Comparison of ENCODE assay signal across 41 mouse cellular contexts in the genomic region with DNA sequence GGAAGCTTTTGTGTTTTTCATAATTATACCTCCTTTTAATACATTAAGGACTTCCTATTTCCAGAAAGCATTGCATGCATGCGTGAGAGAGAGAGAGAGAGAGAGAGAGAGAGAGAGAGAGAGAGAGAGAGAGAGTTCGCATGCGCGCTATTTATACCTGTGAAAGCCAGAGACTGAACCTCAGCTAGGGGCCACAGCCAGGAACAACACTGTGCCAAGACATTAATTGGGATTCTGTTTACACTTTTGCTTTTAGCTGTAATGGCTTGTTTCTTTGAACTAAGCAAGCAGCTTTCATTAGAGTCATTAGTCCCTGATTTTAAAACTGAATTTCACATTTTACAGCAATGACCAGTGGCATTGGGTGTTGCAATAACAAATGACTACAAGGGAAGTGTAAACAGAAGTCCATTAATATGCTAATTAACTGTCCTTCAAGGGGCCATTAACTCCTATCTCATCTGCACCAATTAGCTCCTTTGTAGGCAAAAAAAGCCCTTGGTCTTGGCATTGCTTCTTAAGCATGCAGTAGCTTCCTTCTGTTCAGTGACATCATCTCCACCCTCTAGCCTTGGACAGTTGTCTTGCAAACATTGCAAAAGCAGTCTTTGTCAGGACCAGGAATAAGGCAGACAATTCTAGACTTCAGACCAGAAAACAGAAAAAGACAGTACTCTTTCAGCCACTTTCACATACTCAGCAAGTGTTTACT. TPM values are rescaled to one million over a fixed set of nuclear protein-coding genes. Genes with fewer than 3 reads are reported as not detected.
DNase-seq lines count a peak whose midpoint lies in the region; ATAC-seq and TF ChIP-seq lines count a peak whose summit lies in the region.
"Had no signal": no experiment of that assay in that cellular context is flagged by ENCODE, and none has a peak within 500 bp of the region (broad histone marks: within the 10 kb centered on the region; RNA-seq: fewer than 3 reads in every experiment).

No protein-coding gene starts in this region.

- TF ChIP-seq POLR2A in brain, embryonic 14.5 days (IDR thresholded peaks at IDR 0.05; ENCODE audit: borderline replicate concordance, extremely low read depth, insufficient read depth, insufficient read length, poor library complexity, severe bottlenecking), result no peak

- 50% methylated on average over 4 of the region's 4 CpGs for WGBS in forebrain, embryonic 12.5 days
- 46% methylated on average over 4 of the region's 4 CpGs for WGBS in forebrain, postnatal 0 days
- WGBS in neural tube, embryonic 14.5 days, result 38% methylated on average over 4 of the region's 4 CpGs
- WGBS in neural tube, embryonic 15.5 days, result 43% methylated on average over 4 of the region's 4 CpGs

- no peaks in the 10 kb centered on the region for H3K9me3 ChIP-seq in forebrain, embryonic 12.5 days
- no peaks in the 10 kb centered on the region for H3K9me3 ChIP-seq in forebrain, postnatal 0 days (ENCODE audit: low read length)
- no peaks in the 10 kb centered on the region for H3K9me3 ChIP-seq in neural tube, embryonic 14.5 days (ENCODE audit: control insufficient read depth, low read length)
- H3K9me3 ChIP-seq in neural tube, embryonic 15.5 days (replicated peaks), result no peaks in the 10 kb centered on the region
- H3K9me3 ChIP-seq: embryonic facial prominence, embryonic 13.5 days; heart, embryonic 10.5 days; heart, embryonic 15.5 days; hindbrain, embryonic 13.5 days; kidney, embryonic 15.5 days; limb, embryonic 13.5 days; liver, embryonic 13.5 days; megakaryocyte, embryonic 14.5 days; neural tube, embryonic 12.5 days had no signal

- no peaks in the 10 kb centered on the region for H3K4me1 ChIP-seq in forebrain, embryonic 12.5 days
- H3K4me1 ChIP-seq in forebrain, postnatal 0 days (ENCODE audit: insufficient read depth), result no peaks in the 10 kb centered on the region
- H3K4me1 ChIP-seq in neural tube, embryonic 14.5 days (ENCODE audit: control insufficient read depth, insufficient read depth, low read length), result no peaks in the 10 kb centered on the region
- no peaks in the 10 kb centered on the region for H3K4me1 ChIP-seq in neural tube, embryonic 15.5 days
- H3K4me1 ChIP-seq: embryonic facial prominence, embryonic 13.5 days; heart, embryonic 10.5 days; heart, embryonic 15.5 days; hindbrain, embryonic 13.5 days; kidney, embryonic 15.5 days; limb, embryonic 13.5 days; neural tube, embryonic 12.5 days had no signal

- no peak overlapping the region for H3K9ac ChIP-seq in forebrain, embryonic 12.5 days
- H3K9ac ChIP-seq in forebrain, postnatal 0 days, result no peak overlapping the region
- no peak overlapping the region for H3K9ac ChIP-seq in neural tube, embryonic 14.5 days (replicated peaks; ENCODE audit: low read depth, low read length)
- H3K9ac ChIP-seq in neural tube, embryonic 15.5 days (replicated peaks), result no peak overlapping the region
- H3K9ac ChIP-seq: embryonic facial prominence, embryonic 13.5 days; heart, embryonic 15.5 days; hindbrain, embryonic 13.5 days; kidney, embryonic 15.5 days; limb, embryonic 13.5 days; liver, embryonic 13.5 days; neural tube, embryonic 12.5 days had no signal

- no peaks in the 10 kb centered on the region for H3K27me3 ChIP-seq in forebrain, embryonic 12.5 days
- no peaks in the 10 kb centered on the region for H3K27me3 ChIP-seq in forebrain, postnatal 0 days (ENCODE audit: insufficient read depth, low read length)
- no peaks in the 10 kb centered on the region for H3K27me3 ChIP-seq in neural tube, embryonic 14.5 days (ENCODE audit: control insufficient read depth, insufficient read depth, low read length)
- no peaks in the 10 kb centered on the region for H3K27me3 ChIP-seq in neural tube, embryonic 15.5 days (replicated peaks)
- H3K27me3 ChIP-seq: embryonic facial prominence, embryonic 13.5 days; heart, embryonic 15.5 days; hindbrain, embryonic 13.5 days; limb, embryonic 13.5 days; liver, embryonic 13.5 days; neural tube, embryonic 12.5 days had no signal

- ATAC-seq in forebrain, embryonic 12.5 days (ENCODE audit: low FRiP score), result peak; percentile 79; the same call in 1 of the 2 replicates
- ATAC-seq in forebrain, postnatal 0 days, result no peak
- ATAC-seq in neural tube, embryonic 14.5 days (ENCODE audit: low read depth), result peak; percentile 41; the same call in 1 of the 2 replicates
- ATAC-seq in neural tube, embryonic 15.5 days (ENCODE audit: low FRiP score), result peak; percentile 28; the same call in 1 of the 2 replicates
- ATAC-seq: lung, postnatal 0 days had no signal

- TF ChIP-seq CTCF in forebrain, postnatal 0 days (IDR thresholded peaks at IDR 0.05; ENCODE audit: low read depth), result no peak
- TF ChIP-seq CTCF in brain, embryonic 14.5 days (IDR thresholded peaks at IDR 0.05; ENCODE audit: borderline replicate concordance, extremely low read depth, insufficient read depth, insufficient read length), result no peak

- intact Hi-C loops in left cerebral cortex, postnatal 4 days (cut with DNase I), result no loop called here

- no peaks in the 10 kb centered on the region for H3K36me3 ChIP-seq in forebrain, embryonic 12.5 days (replicated peaks)
- no peaks in the 10 kb centered on the region for H3K36me3 ChIP-seq in forebrain, postnatal 0 days (ENCODE audit: insufficient read depth)
- no peaks in the 10 kb centered on the region for H3K36me3 ChIP-seq in neural tube, embryonic 14.5 days (ENCODE audit: control insufficient read depth, insufficient read depth, low read length)
- no peaks in the 10 kb centered on the region for H3K36me3 ChIP-seq in neural tube, embryonic 15.5 days
- H3K36me3 ChIP-seq: embryonic facial prominence, embryonic 13.5 days; heart, embryonic 10.5 days; heart, embryonic 15.5 days; hindbrain, embryonic 13.5 days; kidney, embryonic 15.5 days; limb, embryonic 13.5 days; liver, embryonic 13.5 days; neural tube, embryonic 12.5 days had no signal

- H3K4me2 ChIP-seq in forebrain, embryonic 12.5 days, result no peak overlapping the region
- no peak overlapping the region for H3K4me2 ChIP-seq in forebrain, postnatal 0 days (ENCODE audit: low read depth)
- H3K4me2 ChIP-seq in neural tube, embryonic 14.5 days (ENCODE audit: low read depth, low read length), result no peak overlapping the region
- H3K4me2 ChIP-seq in neural tube, embryonic 15.5 days, result no peak overlapping the region
- H3K4me2 ChIP-seq: embryonic facial prominence, embryonic 13.5 days; heart, embryonic 15.5 days; hindbrain, embryonic 13.5 days; kidney, embryonic 15.5 days; limb, embryonic 13.5 days; liver, embryonic 13.5 days; neural tube, embryonic 12.5 days had no signal

- no peak overlapping the region for H3K4me3 ChIP-seq in forebrain, embryonic 12.5 days (replicated peaks)
- H3K4me3 ChIP-seq in forebrain, postnatal 0 days (ENCODE audit: low read depth, low read length), result no peak overlapping the region
- H3K4me3 ChIP-seq in neural tube, embryonic 14.5 days (ENCODE audit: low read depth, low read length), result no peak overlapping the region
- H3K4me3 ChIP-seq in neural tube, embryonic 15.5 days (replicated peaks), result no peak overlapping the region
- H3K4me3 ChIP-seq: embryonic facial prominence, embryonic 13.5 days; heart, embryonic 10.5 days; heart, embryonic 15.5 days; hindbrain, embryonic 13.5 days; kidney, embryonic 15.5 days; limb, embryonic 13.5 days; liver, embryonic 13.5 days; megakaryocyte, embryonic 14.5 days; neural tube, embryonic 12.5 days had no signal

- DNase-seq in forebrain, postnatal 0 days, result no peak
- DNase-seq in neural tube, embryonic 10.5 days (ENCODE audit: extremely low spot score, low spot score), result no peak
- DNase-seq in brain, embryonic 14.5 days (ENCODE audit: low read depth), result peak; percentile 76
- DNase-seq in left cerebral cortex, postnatal 4 days, result no peak
- no peak for DNase-seq in ovary, adult 18-20 months (ENCODE audit: low spot score)
- DNase-seq: adrenal gland, postnatal 36 days; cerebellum, adult 9-10 months; cerebellum, postnatal 36 days; embryo, embryonic 11 days; gastrocnemius, postnatal 25 days; heart, adult 11 months; heart, postnatal 36 days; kidney, adult 18-20 months; kidney, postnatal 25 days; liver, embryonic 13.5 days; lung, adult 18-20 months; lung, postnatal 4 days; retina, postnatal 1 day; right cerebral cortex, postnatal 14 days; thymus, postnatal 4 days had no signal

- no peak overlapping the region for H3K27ac ChIP-seq in forebrain, embryonic 12.5 days
- no peak overlapping the region for H3K27ac ChIP-seq in forebrain, postnatal 0 days (ENCODE audit: low read depth, low read length)
- no peak overlapping the region for H3K27ac ChIP-seq in neural tube, embryonic 14.5 days (ENCODE audit: low read depth, low read length)
- H3K27ac ChIP-seq in neural tube, embryonic 15.5 days (replicated peaks), result no peak overlapping the region
- H3K27ac ChIP-seq: embryonic facial prominence, embryonic 13.5 days; heart, embryonic 10.5 days; heart, embryonic 15.5 days; hindbrain, embryonic 13.5 days; kidney, embryonic 15.5 days; limb, embryonic 13.5 days; liver, embryonic 13.5 days; neural tube, embryonic 12.5 days had no signal

RNA-seq across cellular contexts. Expression of a gene that starts 14.9 kb away (rescaled TPM):
- not detected in 2 replicates for polyA plus RNA-seq in forebrain, embryonic 12.5 days (2016; fragmentation: Nextera tagmentation; extraction: Ambion mirVana)
- 0.15 TPM in 1 of 2 replicates, not detected in the other for total RNA-seq in forebrain, postnatal 0 days (2014; rRNA removed)
- polyA plus RNA-seq in forebrain, postnatal 0 days (2015; fragmentation: Nextera tagmentation; extraction: Ambion mirVana), result not detected in 2 replicates
- 0.15 TPM in 1 of 2 replicates, not detected in the other for polyA plus RNA-seq in neural tube, embryonic 14.5 days (2014; fragmentation: Nextera tagmentation; extraction: Ambion mirVana)
- polyA plus RNA-seq in brain, embryonic 14.5 days (2012; rRNA removed), result 0.01 and 0.03 TPM in 2 replicates
- polyA plus RNA-seq in neural tube, embryonic 15.5 days (2015; fragmentation: Nextera tagmentation; extraction: Ambion mirVana), result 0.84 and 2.0 TPM in 2 replicates
- not detected for total RNA-seq in left cerebral cortex, postnatal 4 days (2021)
- total RNA-seq: adrenal gland, postnatal 36 days; heart, postnatal 36 days; layer of hippocampus, adult 18-20 months; layer of hippocampus, postnatal 10 days; left cerebral cortex, adult 18-20 months; left cerebral cortex, postnatal 25 days had no signal
- polyA plus RNA-seq: heart, embryonic 10.5 days; hindbrain, embryonic 13.5 days; intestine, embryonic 14.5 days; lung, postnatal 0 days; midbrain, embryonic 16.5 days; small intestine, adult 2 months; stomach, embryonic 14.5 days; testis, adult 2 months had no signal
